Mouse (Mus musculus) naive thymus-derived CD4-positive, alpha-beta T cell, adult 2 months (primary cell): ENCODE results near the gene Usp3.

ENCODE experiments used
- DNase-seq: peaks from one replicate; pipeline ENCODE4 v3.0.0-alpha.2; 2011; ENCODE audit warnings: low read depth

Usp3 gene

DNA sequence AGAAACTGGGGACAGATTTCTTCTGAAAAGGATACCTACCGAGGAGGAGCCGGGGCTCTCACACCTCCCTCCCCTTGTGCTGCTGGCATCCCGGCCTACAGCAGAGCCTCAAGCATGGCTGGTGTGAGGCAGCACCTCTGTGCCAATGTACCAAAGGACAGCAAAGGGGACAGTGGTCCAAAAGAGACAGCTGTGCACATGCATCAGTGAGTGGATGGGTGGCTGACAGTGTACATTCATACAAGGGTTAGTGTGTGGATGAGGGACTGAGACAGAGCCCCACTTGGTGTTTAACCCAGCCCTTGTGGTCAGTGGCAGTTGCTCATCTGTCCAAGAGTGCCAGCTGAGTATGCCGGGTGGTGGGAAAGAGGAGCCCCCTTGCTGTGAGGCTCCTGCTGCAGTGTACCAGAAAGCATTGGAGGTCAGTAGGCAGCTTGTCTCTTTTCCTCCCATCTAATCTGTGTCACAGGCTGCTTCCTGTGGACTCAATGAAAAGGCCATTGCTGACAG, 84.0 kb downstream of the Usp3 start:
- DNase-seq: no peak

DNA sequence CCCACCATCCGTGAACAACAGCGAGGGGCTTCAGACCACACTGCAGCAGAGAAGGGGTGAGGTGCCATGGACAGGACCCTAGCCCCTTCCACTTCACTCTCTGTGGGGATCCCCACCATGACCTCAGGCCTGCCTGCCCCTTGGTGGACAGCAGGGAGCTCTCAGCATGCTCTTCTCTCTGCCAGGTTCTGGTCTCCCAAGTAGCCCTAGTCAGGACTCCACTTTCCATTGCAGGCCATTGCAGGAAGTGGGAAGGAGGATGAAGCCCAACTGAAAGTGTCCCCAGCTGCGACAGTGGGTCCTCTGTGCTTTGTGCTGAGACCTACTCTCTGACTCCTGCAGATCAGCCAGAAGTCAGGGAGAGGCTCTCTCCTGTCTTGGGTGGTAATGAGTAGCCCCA, 85.3 kb downstream of the Usp3 start:
- no peak for DNase-seq

DNA sequence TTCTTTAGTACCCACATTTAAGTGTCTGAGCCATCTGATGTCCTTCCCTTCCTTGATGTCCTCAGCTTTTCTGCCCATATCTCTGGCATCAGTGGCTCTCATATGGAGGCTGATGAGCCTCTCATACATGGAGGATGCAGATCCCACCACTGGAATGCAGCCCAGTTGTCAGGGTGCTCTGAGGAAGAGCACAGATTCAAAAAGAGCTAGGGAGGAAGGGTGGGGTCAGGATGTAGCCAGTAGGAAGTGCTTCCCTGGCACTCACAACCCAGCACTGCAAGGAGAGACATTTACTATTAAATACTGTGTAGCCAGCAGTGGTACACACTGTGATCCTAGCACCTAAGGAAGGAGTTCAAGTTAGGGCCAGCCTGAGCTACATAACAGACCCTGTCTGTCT, 86.5 kb downstream of the Usp3 start:
- no peak for DNase-seq

DNA sequence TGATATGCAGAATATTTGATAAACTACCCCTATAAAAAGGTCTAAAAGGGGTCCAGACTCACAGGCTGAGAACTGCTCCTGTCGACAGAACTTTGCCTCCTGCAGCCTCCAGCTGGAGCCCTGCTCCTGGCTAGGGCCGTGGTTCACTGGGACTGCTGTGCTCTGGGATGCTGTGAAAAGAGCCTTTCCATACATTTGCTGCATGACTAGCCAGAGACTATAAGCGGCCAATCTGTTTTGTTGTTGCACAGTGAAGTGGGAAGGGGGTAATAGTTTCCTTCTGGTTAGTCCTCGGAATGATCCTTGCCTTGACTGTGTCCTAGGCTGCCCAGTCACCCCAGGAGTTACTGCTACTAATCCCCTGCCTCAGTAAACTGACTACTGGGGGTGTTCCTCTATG, 86.9 kb downstream of the Usp3 start:
- DNase-seq: no peak

DNA sequence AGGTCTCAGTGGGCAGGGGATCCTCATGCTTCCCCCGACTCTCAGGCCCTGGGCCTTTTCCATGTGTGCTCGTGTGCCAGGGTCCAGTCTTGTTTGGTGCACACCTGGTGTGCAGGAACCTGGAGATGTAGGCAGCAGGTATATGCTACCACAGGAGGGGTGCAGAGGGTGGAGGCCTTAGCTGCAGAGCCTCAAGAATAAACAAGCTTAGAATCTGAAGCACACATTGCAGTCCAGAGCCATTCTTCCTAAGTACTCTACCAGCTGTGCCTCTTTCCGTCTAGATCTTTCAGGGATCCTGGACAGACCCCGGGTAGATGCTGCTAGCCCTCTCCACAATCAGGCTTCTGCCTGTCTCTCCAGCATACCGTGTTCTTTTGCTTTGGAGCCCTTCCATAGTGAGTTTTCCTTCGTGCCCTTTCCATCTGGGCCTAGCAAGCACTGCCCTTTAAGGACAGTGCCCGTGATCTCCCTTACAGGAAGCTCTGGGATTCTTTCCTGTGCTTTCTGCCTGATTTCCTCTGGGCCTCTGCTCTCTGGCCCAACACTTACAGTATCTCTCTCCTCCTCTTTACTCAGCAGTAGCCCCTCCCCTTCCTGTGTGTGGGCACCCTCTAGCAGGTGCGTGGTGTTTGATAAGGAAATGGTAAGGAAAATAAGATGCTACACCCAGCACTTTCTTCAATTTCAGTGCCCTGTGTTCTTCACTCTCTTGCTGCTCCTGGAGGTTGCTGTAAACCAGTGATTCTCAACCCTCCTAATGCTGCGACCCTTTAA, 87.6 kb downstream of the Usp3 start:
- DNase-seq: peak; percentile 81

DNA sequence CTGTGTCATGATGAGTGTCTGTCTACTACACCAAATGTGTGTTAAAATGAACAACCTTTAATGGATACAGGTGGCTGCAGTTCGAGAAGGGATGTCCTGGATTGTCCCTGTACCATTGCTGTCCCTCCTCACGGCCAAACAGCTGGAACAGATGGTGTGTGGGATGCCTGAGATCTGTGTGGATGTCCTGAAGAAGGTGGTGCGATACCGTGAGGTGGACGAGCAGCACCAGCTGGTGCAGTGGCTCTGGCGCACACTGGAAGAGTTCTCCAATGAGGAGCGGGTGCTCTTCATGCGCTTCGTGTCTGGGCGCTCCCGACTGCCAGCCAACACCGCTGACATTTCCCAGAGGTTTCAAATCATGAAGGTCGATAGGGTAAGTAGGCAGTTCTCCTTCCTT, 88.4 kb downstream of the Usp3 start:
- no peak for DNase-seq

DNA sequence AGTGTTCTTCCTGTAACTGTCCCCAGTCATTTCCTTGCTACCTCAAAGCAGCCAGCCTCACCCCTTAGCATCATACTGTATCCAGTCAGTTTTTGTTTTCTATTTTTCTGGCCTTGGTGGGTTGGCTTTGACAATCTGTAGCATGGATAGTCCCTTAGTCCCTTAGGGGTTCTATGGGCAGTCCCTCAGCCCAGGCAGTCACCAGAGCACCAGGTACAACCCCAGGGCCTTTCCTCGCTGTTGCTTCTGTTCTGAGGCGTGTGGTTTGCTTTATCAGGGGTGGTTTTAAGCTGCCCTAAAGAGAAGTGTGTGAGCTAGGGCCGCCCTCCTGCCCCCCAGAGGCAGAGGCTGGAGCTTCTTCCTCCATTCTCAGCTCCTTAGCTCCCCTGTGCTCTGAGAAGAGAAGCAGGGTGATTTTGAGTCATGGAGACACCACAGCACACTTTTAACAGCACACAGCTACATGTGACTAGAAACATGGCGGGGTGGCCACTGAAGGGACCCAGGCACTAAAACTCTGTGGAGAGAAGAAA, 89.0 kb downstream of the Usp3 start:
- DNase-seq: peak; percentile 63

DNA sequence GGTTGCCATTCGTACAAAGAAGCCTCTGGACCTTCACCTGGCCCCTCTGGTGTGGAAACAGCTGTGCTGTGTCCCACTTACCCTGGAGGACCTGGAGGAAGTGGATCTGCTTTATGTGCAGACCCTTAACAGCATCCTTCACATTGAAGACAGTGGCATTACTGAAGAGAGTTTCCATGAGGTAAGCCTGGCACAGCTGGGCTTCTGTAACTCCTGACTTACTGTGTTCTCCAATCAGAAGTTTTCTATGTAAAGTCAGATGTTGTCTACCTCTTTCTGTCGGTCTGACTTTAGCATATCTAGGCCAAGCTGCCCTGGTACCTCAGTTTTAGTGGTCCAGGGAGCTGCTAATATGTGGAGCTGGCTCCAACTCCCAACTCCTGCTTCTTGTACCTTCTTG, 91.7 kb downstream of the Usp3 start:
- no peak for DNase-seq

DNA sequence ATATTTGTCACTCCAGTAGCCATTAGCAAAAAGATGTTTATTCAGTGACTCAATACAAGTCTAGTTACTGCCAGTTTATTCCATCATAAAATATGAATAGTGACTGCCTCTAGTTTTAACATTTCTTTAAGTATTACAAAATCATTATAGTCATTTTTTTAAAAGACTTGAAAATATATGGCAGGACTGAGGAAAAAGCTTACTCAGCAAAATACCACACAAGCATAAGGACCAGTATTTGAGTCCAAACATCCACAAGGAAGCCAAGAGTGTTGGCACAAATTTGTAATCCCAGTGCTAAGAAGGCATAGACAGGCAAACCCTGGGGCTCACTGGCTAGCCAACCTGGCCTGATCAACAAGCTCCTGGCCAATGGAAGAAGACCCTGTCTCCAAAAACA, 99.0 kb downstream of the Usp3 start:
- no peak for DNase-seq

DNA sequence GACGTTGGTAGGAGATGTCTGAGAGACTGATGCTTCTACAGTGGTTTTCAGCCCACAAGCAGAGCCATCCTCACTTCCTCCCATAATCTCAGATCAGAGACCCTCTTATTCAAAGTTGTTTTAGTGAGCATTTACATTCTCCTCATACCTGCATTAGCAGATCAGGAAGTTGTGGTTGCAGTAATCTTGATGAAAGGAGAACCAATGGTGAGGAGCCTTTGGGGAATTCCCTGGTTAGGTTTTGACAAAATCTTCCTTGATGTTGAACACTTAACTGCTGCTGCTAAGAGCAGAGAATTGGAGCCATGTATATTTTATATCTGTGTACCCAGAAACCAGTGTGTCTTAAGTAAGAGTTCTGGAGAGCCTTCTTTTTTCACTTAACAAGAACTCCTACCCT, 100.6 kb downstream of the Usp3 start:
- peak; percentile 78 for DNase-seq

DNA sequence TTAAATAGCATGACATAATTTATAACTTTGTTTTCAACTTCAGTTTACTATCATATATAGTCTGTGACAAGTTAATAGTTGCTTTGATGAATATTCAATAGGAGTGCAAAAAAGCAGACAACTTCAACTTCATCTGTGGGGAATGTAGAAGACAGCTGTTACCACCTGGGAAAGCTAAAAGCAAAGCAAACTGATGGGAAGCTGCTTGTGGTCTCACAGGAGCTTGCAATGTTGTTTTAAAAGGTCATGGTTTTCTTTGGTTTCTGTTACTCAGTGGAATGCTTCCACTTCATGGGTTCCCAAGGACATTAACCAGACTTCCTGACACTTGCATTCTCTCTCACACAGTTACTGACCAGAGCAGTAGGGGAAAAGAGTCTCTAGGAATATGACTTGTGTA, 104.2 kb downstream of the Usp3 start:
- no peak for DNase-seq

DNA sequence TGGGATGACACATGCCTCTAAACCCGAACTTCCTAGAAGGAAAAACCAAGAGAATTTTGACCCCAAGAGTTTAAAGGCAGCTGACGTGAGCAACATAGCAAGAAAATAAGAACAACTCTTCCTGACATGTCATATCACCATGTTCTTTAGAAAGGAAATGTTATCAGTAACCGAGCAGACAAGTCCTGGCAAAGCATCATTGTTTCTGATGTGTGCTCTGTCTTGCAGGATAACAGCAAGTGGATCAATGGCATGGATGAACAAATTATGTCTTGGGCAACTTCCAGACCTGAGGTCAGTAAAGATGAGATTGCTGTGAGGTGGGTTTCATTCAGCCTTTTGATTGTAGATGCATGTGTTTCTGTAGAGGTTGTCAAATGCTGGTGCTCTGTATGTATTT, 109.5 kb downstream of the Usp3 start:
- no peak for DNase-seq

DNA sequence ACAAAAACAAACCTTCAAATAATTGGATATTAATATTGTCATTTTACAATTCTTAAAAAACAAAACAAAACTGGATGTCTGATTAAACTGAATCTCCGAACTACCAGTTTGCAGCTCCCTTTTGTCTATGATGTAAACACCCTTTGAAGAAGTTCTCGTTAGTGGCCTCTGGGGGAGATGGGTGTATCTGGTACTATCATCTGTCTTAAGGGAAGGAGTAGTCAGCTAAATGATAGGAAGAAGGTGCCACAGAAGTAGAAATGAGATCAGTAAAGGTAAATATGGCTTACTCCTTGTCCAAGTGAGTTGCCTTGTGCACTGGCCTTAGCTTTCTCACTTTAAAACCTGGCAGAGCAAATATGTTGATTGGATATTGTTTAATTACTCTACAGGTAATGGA, 115.2 kb downstream of the Usp3 start:
- no peak for DNase-seq

DNA sequence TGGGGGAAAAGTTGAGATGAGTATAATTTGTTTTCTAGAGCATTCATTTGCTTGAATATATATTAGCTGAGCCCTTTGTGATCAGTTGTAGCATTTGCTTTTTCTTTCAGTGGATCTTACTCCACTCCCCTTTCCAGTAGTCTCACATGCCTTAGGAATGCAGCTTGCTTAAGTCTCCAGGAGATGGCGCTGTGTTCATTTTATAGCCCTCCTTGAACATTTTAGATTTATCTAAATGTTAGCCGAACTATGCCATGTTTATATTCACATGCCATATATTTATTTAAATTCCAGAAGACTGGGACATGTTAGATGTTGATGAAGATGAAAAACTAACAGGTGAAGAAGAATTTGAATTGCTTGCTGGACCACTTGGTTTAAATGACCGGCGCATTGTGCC, 127.9 kb downstream of the Usp3 start:
- peak; percentile 80 for DNase-seq
